Mouse (Mus musculus) T-helper 17 cell (primary cell): Measurements from ENCODE around the gene Lpcat2.

Experiments used
- in situ Hi-C, 2 experiments: fragments of 300-600 bp; cut with MboI, MseI; formaldehyde crosslinking; loops; 1 replicate in 1 of 2; 2 replicates in 1 of 2; pipeline ENCODE4 v1.15.1; 2025; ENCODE audit warnings: high pct_unique_total_duplicates in 2 of 2

Gene Lpcat2

GRCm38 (mm10) chr8:92855171-92855894, at the start of gene Lpcat2:
TSS of gene Lpcat2 (plus strand) at chr8:92855339.
- in situ Hi-C loops = no loop called here

DNA sequence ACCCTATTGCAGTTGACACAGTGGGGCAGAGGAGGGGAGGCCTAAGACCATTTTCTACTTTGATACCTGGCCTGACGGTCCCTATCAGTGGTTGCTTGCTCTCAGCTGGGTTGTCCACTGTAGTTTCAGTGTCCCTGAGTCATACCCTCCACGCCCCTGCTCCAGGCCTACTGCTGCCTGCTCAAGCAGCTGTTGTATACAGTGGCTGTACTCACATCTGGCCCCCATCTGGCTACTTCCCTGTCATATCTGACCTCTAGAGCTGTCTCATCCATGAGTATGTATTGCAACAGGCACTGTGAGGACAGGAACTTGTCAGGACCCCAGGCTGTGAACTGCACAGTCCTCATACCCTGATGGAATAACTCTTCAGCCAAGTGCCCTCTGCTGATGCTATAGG, 42.4 kb upstream of the Lpcat2 start:
- in situ Hi-C loops = no loop called here

DNA sequence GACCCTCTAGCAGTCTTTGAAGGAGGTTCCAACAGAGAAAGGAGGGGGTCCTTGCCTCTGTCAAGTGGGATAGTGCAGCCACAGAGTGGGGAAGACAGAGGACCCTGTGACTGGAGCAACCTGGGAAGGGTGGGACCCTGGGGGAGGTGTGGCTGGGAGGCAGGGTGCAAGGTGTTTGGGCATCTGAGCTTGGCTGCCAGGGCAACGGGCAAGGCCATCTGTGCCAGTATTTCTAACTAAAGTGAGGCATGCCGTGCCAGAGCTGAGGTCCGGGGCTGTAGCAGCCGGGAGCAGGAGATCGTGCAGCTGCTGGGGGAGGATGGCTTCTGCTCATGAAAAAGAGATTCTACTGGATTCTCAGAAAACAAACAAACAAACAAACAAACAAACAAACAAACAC, 39.5 kb upstream of the Lpcat2 start:
- in situ Hi-C loops = no loop called here

DNA sequence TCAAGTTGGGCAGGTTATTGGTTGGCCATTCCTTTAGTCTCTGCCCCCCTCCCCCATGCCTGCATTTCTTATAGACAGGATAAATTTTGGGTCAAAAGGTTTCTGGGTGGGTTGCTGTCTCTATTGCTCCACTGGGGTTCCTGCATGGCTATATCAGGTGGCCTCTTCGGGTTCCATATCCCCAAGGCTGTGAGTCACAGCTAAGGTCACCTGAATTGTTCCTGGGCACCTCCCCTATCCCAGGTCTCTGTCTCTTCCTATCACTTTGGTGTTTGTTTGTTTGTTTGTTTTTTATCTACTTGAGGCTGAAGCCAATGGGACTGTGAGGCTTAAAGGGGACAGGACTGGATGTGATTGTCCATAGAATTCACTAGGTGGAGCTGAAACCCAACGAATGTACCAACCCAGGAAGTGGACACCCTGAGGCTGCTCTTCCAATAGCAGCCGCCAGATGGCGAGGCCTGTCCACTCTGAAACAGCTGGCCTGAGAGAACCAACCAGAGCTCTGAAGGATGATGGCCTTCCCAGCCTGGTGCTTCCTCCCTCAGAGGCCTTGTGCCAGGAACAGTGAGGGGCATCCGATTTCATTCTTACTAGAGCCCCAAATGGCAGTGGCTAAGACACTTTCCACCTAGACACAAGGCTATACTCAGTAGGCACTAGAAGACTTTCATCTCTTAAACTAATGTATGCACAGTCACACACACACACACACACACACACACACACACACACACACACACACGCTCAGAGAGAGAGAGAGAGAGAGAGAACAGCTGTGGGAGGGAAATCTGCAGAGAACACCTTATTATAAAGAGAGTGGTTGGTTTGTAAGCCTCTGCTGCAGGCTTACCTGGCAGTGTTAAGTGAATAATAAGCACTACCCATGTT, 37.0 kb upstream of the Lpcat2 start:
- in situ Hi-C loops = no loop called here

DNA sequence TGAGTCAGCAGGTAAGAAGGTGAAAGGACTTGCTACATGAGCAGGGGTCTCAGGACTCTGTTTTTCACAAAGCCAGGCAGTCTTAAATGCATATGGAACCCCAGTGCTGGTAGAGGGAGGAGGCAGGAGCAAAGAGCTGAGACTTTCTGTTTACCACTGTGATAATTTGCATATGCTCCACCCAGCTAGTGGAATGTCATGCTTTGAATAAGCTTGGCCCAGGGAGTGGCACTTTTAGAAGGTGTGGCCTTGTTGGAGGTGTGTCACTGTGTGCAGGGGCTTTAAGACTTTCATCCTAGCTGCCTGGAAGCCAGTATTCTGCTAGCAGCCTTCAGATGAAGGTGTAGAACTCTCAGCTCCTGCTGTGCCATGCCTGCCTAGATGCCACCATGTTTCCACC, 34.0 kb upstream of the Lpcat2 start:
- in situ Hi-C loops = loop anchor here in 1 of 2 experiments (5.0 kb wide), 1 partner anchor 171 kb away; no protein-coding TSS in a partner anchor

GRCm38 (mm10) chr8:92822386-92822785, 32.8 kb upstream of the Lpcat2 start:
- in situ Hi-C loops = loop anchor here in 1 of 2 experiments (5.0 kb wide), 1 partner anchor 170 kb away; no protein-coding TSS in a partner anchor

DNA sequence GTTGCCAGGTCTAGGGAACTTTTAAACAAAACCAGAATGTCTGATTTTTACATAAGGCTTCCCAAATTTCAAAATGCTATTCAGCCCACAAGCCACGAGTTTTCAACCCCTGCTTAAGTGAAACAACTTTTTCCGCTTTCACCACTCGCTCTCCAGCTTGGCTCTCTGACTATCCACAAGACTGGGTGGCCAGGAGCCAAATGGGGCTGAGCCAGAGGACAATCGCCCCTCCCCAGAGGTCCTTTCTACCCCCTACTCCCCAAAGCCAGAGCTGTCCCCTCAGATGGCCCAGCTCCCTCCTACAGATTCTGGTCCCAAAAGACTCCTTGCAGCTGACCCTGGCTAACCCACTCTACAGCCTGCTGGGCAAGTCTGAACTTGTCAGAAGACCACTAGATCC, 29.1 kb upstream of the Lpcat2 start:
- in situ Hi-C loops = no loop called here

DNA sequence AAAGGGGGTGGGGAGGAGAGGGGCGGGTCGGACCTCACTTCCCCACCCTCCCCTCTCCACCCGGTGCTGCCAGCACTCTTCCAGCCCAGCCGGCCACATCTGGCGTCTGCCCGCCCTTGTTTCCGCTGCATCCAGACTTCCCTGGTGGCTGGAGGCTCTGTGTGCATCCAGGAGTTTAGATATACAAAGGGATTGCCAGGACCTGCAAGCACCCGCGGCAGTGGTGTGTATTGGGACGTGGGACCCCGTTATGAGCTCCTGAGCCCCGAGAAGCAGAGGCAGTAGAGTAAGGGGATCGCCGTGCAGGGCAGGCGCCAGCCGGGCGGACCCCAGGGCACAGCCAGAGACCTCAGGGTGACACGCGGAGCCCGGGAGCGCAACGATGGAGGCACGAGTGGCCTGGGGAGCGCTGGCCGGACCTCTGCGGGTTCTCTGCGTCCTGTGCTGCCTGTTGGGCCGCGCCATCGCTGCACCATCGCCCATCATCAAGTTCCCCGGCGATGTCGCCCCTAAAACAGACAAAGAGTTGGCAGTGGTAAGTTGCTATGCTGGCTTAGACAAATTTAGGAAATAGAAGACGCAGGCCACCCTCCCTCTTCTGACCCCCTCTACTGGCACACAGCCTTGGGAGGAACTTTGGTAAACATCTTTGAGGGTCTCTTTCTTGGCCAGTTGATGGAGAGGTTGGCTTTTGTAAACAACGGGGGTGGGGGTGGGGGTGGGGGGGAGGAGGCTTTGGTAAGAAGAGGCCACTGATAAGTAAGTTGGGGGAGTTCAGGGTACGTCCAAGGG, 27.7 kb upstream of the Lpcat2 start, which contains the start of gene Mmp2:
Gene Mmp2 (plus strand): TSS at position 49 of the 792 bp plus-strand sequence.
- in situ Hi-C loops = no loop called here

- in situ Hi-C loops = no loop called here
These were observed 26.8 kb upstream of the Lpcat2 start for GRCm38 (mm10) chr8:92828251-92828743.

GRCm38 (mm10) chr8:92834065-92834731, 20.9 kb upstream of the Lpcat2 start:
- in situ Hi-C loops = no loop called here

- in situ Hi-C loops = no loop called here
These were observed 20.2 kb upstream of the Lpcat2 start for GRCm38 (mm10) chr8:92834786-92835500.

- in situ Hi-C loops = no loop called here
These were observed 19.2 kb upstream of the Lpcat2 start for GRCm38 (mm10) chr8:92835901-92836300.

DNA sequence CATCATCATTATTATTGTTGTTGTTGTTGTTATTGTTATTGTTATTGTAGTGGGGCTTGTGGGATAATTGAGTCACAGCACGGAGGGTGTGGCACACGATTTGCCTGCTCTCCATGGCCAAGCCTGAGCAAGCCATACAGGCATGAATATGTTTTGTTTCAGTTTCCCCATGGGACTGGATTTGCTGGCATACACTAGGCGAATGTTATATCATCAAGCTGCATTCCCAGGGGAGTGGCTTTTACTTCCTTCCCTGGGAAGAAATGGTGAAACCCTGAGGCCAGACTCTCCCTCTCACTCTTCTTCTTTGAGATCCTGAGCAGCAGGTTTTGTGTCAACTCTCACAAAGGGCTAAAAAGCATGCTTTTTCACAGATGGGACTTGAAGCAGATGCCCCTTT, 16.5 kb upstream of the Lpcat2 start:
- in situ Hi-C loops = no loop called here

DNA sequence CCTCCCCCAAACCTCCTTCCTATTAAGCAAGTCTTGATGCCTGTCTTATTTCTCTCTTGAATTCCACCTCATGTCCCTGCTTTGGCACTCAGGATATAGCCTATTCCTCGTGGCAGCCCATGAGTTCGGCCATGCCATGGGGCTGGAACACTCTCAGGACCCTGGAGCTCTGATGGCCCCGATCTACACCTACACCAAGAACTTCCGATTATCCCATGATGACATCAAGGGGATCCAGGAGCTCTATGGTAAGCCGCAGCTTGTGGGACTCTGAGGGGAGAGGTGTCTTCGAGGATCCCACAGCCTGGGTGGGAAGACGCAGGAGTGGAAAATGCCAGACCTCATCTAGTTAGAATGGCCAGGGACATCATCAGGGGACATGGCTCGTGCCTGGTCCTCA, 16.0 kb upstream of the Lpcat2 start:
- in situ Hi-C loops = no loop called here

- in situ Hi-C loops = no loop called here
These were observed 15.3 kb upstream of the Lpcat2 start for GRCm38 (mm10) chr8:92839876-92840275.

- in situ Hi-C loops = no loop called here
These were observed 8.5 kb upstream of the Lpcat2 start for GRCm38 (mm10) chr8:92846684-92847083.

DNA sequence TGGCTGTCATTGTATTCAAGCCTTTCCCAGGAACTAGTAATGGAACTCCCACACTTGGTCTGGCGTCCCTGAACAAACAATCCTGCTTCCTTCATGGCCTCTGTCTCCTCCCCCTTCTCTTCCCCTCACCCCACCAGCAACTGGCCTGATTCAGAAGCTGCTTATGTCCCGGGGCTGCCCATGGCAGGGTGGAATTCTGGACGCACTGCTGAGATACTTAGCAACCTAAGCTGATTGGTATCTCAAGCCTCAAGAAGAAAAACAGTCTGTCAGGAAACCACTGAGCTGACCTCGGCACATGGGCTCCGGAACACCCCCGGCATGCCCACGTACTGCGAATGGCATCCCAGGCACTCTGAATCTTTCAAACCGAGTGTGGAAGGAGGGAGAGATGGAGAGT, 7.8 kb upstream of the Lpcat2 start:
- in situ Hi-C loops = no loop called here

DNA sequence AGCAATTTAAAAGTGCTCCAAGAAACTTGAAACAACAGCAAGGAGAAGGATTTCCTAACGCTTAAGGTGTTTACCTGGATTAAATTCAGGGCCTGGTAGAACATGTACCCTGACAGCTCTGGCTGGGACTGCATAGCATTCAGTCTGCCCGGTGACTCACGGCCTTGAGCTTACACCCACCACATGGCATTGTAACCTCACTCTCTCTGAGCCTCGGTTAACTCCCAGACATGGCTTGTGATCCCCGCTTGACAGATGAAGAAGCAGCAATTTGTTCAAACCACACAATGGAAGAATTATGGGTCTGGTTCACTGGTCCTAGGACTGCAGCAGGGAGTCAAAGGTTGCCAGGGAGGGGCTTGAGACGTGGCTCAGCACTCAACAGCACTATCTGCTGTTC, 5.9 kb upstream of the Lpcat2 start:
- in situ Hi-C loops = no loop called here

- in situ Hi-C loops = no loop called here
These were observed 4.9 kb upstream of the Lpcat2 start for GRCm38 (mm10) chr8:92850239-92850638.

DNA sequence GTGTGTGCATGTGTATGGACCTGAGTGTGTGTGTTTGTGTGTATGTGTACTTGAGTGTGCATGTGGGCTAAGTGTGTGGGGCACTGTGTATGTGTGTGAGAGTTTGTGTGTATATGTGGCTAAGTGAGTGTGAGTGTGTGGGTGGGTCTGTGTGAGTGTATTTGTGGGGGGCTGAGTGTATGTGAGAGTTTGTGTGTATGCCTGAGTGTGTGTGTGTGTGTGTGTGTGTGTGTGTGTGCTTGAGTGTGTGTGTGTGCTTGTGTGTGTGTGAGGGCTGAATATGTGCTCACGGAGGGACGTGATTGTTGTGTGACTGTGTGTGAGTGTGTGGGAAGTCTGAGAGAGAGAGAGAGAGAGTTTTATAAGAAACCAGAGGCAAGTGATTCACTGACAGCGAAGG, 3.8 kb upstream of the Lpcat2 start:
- in situ Hi-C loops = no loop called here
